In the genomic region with DNA sequence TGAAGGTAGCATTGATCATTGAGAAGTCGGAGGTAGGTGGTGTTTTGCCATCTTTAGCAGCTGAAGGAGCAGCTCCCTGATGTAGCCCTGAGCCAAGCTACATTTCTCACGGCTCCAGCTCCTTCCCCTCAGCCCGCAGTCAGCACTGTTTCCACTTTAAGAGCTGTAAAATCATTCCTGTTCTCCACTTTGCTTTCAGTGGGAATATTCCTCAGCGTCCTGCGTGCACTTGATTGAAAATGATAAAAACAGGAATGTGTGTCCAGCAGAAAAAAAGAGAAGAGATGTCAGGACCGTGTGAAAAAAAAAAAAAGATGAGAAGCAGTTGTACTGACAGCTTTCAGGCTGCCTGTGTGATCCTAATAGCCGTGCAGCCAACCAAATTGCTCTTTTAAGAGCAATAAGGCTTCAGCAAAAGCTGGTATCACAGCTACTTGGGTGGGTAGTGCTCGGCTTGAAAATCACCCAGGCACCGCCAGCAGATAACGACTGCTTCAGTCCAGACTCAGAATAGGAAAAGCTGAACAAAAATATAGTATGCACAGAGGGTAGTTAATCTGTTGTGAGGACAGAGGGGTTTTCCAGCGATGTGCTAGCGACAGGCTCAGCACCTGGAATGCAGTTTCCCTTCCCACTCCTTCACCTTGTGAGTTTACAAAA, we compare ENCODE assay signal across 8 mouse cellular contexts.
DNase-seq lines count a peak whose midpoint lies in the region; ATAC-seq lines count a peak whose summit lies in the region.

No protein-coding gene starts in this region.

- no peak overlapping the region for H3K9ac ChIP-seq in kidney, embryonic 14.5 days (ENCODE audit: low read depth, low read length)
- H3K9ac ChIP-seq in hindbrain, embryonic 11.5 days (ENCODE audit: low read depth, low read length) = no peak overlapping the region
- peak overlapping the region; percentile 30 for H3K9ac ChIP-seq in midbrain, embryonic 16.5 days (ENCODE audit: low read depth, low read length)

- no peak overlapping the region for H3K27ac ChIP-seq in kidney, embryonic 14.5 days (ENCODE audit: low read depth, low read length)
- no peak overlapping the region for H3K27ac ChIP-seq in hindbrain, embryonic 11.5 days (ENCODE audit: low read depth, low read length)
- peak overlapping the region; percentile 54 for H3K27ac ChIP-seq in midbrain, embryonic 16.5 days (ENCODE audit: low read length)

- DNase-seq in kidney, postnatal 10 days = no peak
- DNase-seq in embryo, embryonic 9.5 days (ENCODE audit: extremely low spot score) = peak; percentile 10
- peak; percentile 10 for DNase-seq in hindbrain, embryonic 11.5 days (ENCODE audit: low spot score)
- DNase-seq in adrenal gland, adult 8-10 months = no peak
- DNase-seq in urinary bladder, adult 18-20 months (ENCODE audit: low spot score in 2 of 2) = no peak
- DNase-seq in kidney, adult 18-20 months = no peak

- WGBS in kidney, embryonic 14.5 days = 10% methylated on average over 12 of the region's 12 CpGs
- WGBS in hindbrain, embryonic 11.5 days = 26% methylated on average over 12 of the region's 12 CpGs
- 6% methylated on average over 12 of the region's 12 CpGs for WGBS in midbrain, embryonic 16.5 days

- no peaks in the 10 kb centered on the region for H3K9me3 ChIP-seq in kidney, embryonic 14.5 days (ENCODE audit: control insufficient read depth, low read length)
- H3K9me3 ChIP-seq in hindbrain, embryonic 11.5 days (ENCODE audit: control insufficient read depth, low read length) = no peaks in the 10 kb centered on the region
- H3K9me3 ChIP-seq in midbrain, embryonic 16.5 days (replicated peaks; ENCODE audit: control insufficient read depth, low read length, poor library complexity, severe bottlenecking) = no peaks in the 10 kb centered on the region

- H3K4me3 ChIP-seq in kidney, embryonic 14.5 days (ENCODE audit: low read length) = no peak overlapping the region
- H3K4me3 ChIP-seq in hindbrain, embryonic 11.5 days (ENCODE audit: low read depth, low read length) = no peak overlapping the region
- H3K4me3 ChIP-seq in midbrain, embryonic 16.5 days (ENCODE audit: low read depth, low read length) = peak overlapping the region; percentile 41

- H3K27me3 ChIP-seq in kidney, embryonic 14.5 days (ENCODE audit: control insufficient read depth, insufficient read depth, low read length) = no peaks in the 10 kb centered on the region
- H3K27me3 ChIP-seq in hindbrain, embryonic 11.5 days (ENCODE audit: control insufficient read depth, insufficient read depth, low read length) = no peaks in the 10 kb centered on the region
- no peaks in the 10 kb centered on the region for H3K27me3 ChIP-seq in midbrain, embryonic 16.5 days (ENCODE audit: control insufficient read depth, insufficient read depth, low read depth, low read length)

- no peaks in the 10 kb centered on the region for H3K36me3 ChIP-seq in kidney, embryonic 14.5 days (ENCODE audit: control insufficient read depth, insufficient read depth, low read length)
- no peaks in the 10 kb centered on the region for H3K36me3 ChIP-seq in hindbrain, embryonic 11.5 days (ENCODE audit: control insufficient read depth, insufficient read depth, low read length)
- H3K36me3 ChIP-seq in midbrain, embryonic 16.5 days (ENCODE audit: control insufficient read depth, insufficient read depth, low read length) = no peaks in the 10 kb centered on the region

- peak overlapping the region; percentile 32 for H3K4me2 ChIP-seq in kidney, embryonic 14.5 days (replicated peaks; ENCODE audit: low read depth, low read length)
- peak overlapping the region; percentile 17; the same call in 1 of the 2 replicates for H3K4me2 ChIP-seq in hindbrain, embryonic 11.5 days (replicated peaks; ENCODE audit: low read depth, low read length)
- peak overlapping the region; percentile 74 for H3K4me2 ChIP-seq in midbrain, embryonic 16.5 days (ENCODE audit: low read length)

- H3K4me1 ChIP-seq in kidney, embryonic 14.5 days (ENCODE audit: control insufficient read depth, insufficient read depth, low read length) = no peaks in the 10 kb centered on the region; the same call in 1 of the 2 replicates
- no peaks in the 10 kb centered on the region for H3K4me1 ChIP-seq in hindbrain, embryonic 11.5 days (replicated peaks; ENCODE audit: control insufficient read depth, insufficient read depth, low read length)
- H3K4me1 ChIP-seq in midbrain, embryonic 16.5 days (ENCODE audit: control insufficient read depth, insufficient read depth, low read length) = peaks cover 13% of the 10 kb centered on the region

- no peak for ATAC-seq in kidney, embryonic 14.5 days (ENCODE audit: low FRiP score, low TSS enrichment)
- ATAC-seq in hindbrain, embryonic 11.5 days (ENCODE audit: low FRiP score) = peak; percentile 38
- ATAC-seq in midbrain, embryonic 16.5 days = peak; percentile 83

Comparison
In these comparisons a context has a peak if more than half of its experiments do, and no peak if none do; other contexts are left out.
1. H3K4me2 ChIP-seq: peak in every context shown above with its lines; median percentile 74 in midbrain, embryonic 16.5 days; 32 in kidney, embryonic 14.5 days; 17 in hindbrain, embryonic 11.5 days.
2. DNase-seq: peak in embryo, embryonic 9.5 days (single experiment) and hindbrain, embryonic 11.5 days (single experiment); none in kidney, postnatal 10 days (single experiment), adrenal gland, adult 8-10 months (single experiment), urinary bladder, adult 18-20 months (0 of 2) and kidney, adult 18-20 months (single experiment).